Mouse (Mus musculus): ENCODE data around the gene Msmo1. TPM values are rescaled to one million over a fixed set of nuclear protein-coding genes. Genes with fewer than 3 reads are reported as not detected.

Msmo1 gene
- polyA plus RNA-seq (2014; fragmentation: Illumina TruSeq; extraction: RNeasy Lipid Tissue Mini Kit (QIAGEN cat#74804)), result 338 TPM

DNA sequence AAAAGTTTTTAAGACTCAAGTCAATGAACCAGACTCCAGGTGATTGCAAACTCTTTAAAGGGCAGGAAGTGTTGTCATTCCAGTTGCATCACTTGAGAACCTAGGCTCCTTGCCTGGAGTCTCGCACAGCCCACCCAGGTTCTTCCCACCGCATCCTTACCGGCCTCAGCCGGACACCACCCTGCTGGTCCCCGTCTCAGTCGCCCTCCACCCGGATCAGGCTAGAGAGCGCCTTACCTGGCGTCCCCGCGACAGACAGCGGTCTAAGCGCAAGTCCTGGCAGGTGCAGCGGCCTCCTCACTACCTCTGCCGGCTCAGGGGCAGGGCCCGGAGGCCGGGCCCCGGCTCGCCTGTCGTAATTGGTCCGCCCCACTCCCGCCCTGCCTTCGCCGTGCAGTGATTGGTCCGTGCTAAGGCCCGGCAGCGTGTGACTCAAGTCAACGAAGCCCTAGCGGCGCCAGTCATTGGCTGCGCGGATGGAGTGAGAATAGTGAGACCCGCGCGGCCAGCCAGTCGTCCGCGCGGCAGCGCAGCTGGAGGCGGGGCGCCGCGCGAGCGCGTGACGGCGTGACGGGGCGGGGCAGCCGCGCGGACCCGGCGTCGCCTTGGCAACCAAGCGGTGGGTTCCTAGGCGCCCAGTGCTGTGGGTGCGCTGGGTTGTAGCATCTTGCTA is at the start of gene Msmo1:
Gene Msmo1, minus strand, starts transcription at position 522 of the 673 bp plus-strand sequence.

DNA sequence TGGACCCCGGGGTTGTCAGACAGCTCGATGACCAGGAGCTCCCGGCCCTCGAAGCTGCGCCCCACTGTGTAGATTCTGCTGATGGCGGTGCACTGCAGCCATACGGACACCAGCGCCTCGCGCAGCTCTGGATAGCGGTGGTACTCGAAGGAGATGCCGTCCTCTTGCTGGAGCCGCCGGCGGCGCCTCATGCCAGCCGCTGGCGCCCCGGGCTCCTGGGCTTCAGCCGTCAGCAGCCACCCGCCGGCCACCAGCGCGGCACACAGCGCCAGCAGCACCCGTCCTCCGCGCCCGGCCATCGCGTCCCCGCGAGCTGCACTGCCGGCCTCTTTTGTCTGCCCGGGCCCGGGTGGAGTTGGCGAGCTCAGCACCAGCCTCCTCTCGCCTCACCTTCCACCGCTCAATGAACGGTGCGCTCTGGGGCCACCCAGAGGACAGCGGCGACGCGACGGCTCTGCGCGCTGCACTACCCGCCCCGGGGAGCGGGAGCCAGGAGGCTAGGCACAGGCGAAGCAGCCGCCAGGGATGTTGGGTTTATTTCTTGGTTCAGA is 40.9 kb downstream of the Msmo1 start, which contains the start of gene Cpe:
Gene Cpe, minus strand, starts transcription at position 404 of the 551 bp plus-strand sequence.

Other genes starting within 250 kb of the Msmo1 start
- 5,255 TPM for gene Cpe, start 40.7 kb downstream of the Msmo1 start, polyA plus RNA-seq (2014; fragmentation: Illumina TruSeq; extraction: RNeasy Lipid Tissue Mini Kit (QIAGEN cat#74804))
- 44.0 TPM for gene Klhl2, start 116.2 kb upstream of the Msmo1 start, polyA plus RNA-seq (2014; fragmentation: Illumina TruSeq; extraction: RNeasy Lipid Tissue Mini Kit (QIAGEN cat#74804))
- gene Tmem192, start 213.4 kb upstream of the Msmo1 start, polyA plus RNA-seq (2014; fragmentation: Illumina TruSeq; extraction: RNeasy Lipid Tissue Mini Kit (QIAGEN cat#74804)), result 21.2 TPM